Mouse (Mus musculus): ENCODE results near the gene Borcs5. TPM values are rescaled to one million over a fixed set of nuclear protein-coding genes. Genes with fewer than 3 reads are reported as not detected.
A peak's percentile ranks its signal among the peaks of the same experiment; 100 is the strongest.

Gene Borcs5
- polyA plus RNA-seq, 1 experiment = 9.2 TPM

- 94% methylated on average over 5 of the region's 5 CpGs for WGBS
- Histone ChIP-seq H3K4me1 (ENCODE audit: control insufficient read depth, insufficient read depth, insufficient read length) (no peaks in the 10 kb centered on the region), H3K36me3 (ENCODE audit: control insufficient read depth, insufficient read depth, low read length) (peaks cover 4% of the 10 kb centered on the region), H3K27ac (ENCODE audit: insufficient read depth, low read length) (no peak overlapping the region), H3K4me3 (ENCODE audit: extremely low read depth, insufficient read depth, insufficient read length) (no peak overlapping the region), H3K27me3 (ENCODE audit: control insufficient read depth, insufficient read depth, low read length) (no peaks in the 10 kb centered on the region)
- TF ChIP-seq POLR2A (IDR thresholded peaks at IDR 0.05; ENCODE audit: low read depth, low read length) (no peak), CTCF (IDR thresholded peaks at IDR 0.05; ENCODE audit: extremely low read depth, insufficient read depth, insufficient read length, insufficient replicate concordance) (no peak)
- DNase-seq (ENCODE audit: low read depth in 1 of 2, low spot score in 2 of 2) = no peak
These were observed 94.5 kb downstream of the Borcs5 start for GRCm38 (mm10) chr6:134733800-134734221.

- H3K4me3 ChIP-seq (ENCODE audit: extremely low read depth, insufficient read depth, insufficient read length) = no peak overlapping the region
- no peaks in the 10 kb centered on the region for H3K27me3 ChIP-seq (ENCODE audit: control insufficient read depth, insufficient read depth, low read length)
- WGBS = 89% methylated on average over 3 of the region's 3 CpGs
- peaks cover 6% of the 10 kb centered on the region for H3K36me3 ChIP-seq (ENCODE audit: control insufficient read depth, insufficient read depth, low read length)
- no peak for TF ChIP-seq POLR2A (IDR thresholded peaks at IDR 0.05; ENCODE audit: low read depth, low read length)
- no peak for TF ChIP-seq CTCF (IDR thresholded peaks at IDR 0.05; ENCODE audit: extremely low read depth, insufficient read depth, insufficient read length, insufficient replicate concordance)
- no peak overlapping the region for H3K27ac ChIP-seq (ENCODE audit: insufficient read depth, low read length)
- no peaks in the 10 kb centered on the region for H3K4me1 ChIP-seq (ENCODE audit: control insufficient read depth, insufficient read depth, insufficient read length)
- no peak for DNase-seq (ENCODE audit: low read depth in 1 of 2, low spot score in 2 of 2)
These were observed 97.5 kb downstream of the Borcs5 start for GRCm38 (mm10) chr6:134736853-134737252.

- H3K27me3 ChIP-seq (ENCODE audit: control insufficient read depth, insufficient read depth, low read length) = no peaks in the 10 kb centered on the region
- TF ChIP-seq POLR2A (IDR thresholded peaks at IDR 0.05; ENCODE audit: low read depth, low read length) (no peak), CTCF (IDR thresholded peaks at IDR 0.05; ENCODE audit: extremely low read depth, insufficient read depth, insufficient read length, insufficient replicate concordance) (no peak)
- H3K27ac ChIP-seq (ENCODE audit: insufficient read depth, low read length) = no peak overlapping the region
- no peaks in the 10 kb centered on the region for H3K4me1 ChIP-seq (ENCODE audit: control insufficient read depth, insufficient read depth, insufficient read length)
- H3K4me3 ChIP-seq (ENCODE audit: extremely low read depth, insufficient read depth, insufficient read length) = no peak overlapping the region
- no peak for DNase-seq (ENCODE audit: low read depth in 1 of 2, low spot score in 2 of 2)
- H3K36me3 ChIP-seq (ENCODE audit: control insufficient read depth, insufficient read depth, low read length) = peaks cover 2% of the 10 kb centered on the region; the same call in 1 of the 2 replicates
These were observed 104.3 kb downstream of the Borcs5 start for GRCm38 (mm10) chr6:134743568-134743967.

- Histone ChIP-seq H3K36me3 (ENCODE audit: control insufficient read depth, insufficient read depth, low read length) (no peaks in the 10 kb centered on the region; the same call in 1 of the 2 replicates), H3K4me3 (ENCODE audit: extremely low read depth, insufficient read depth, insufficient read length) (no peak overlapping the region), H3K27ac (ENCODE audit: insufficient read depth, low read length) (no peak overlapping the region), H3K4me1 (ENCODE audit: control insufficient read depth, insufficient read depth, insufficient read length) (no peaks in the 10 kb centered on the region), H3K27me3 (ENCODE audit: control insufficient read depth, insufficient read depth, low read length) (no peaks in the 10 kb centered on the region)
- DNase-seq (ENCODE audit: low read depth in 1 of 2, low spot score in 2 of 2) = no peak
- TF ChIP-seq POLR2A (IDR thresholded peaks at IDR 0.05; ENCODE audit: low read depth, low read length) = no peak
- TF ChIP-seq CTCF (IDR thresholded peaks at IDR 0.05; ENCODE audit: extremely low read depth, insufficient read depth, insufficient read length, insufficient replicate concordance) = no peak
- 86% methylated on average over 7 of the region's 7 CpGs for WGBS
These were observed 106.6 kb downstream of the Borcs5 start for GRCm38 (mm10) chr6:134745876-134746275.

GRCm38 (mm10) chr6:134748126-134748525 is 108.8 kb downstream of the Borcs5 start:
- Histone ChIP-seq H3K27ac (ENCODE audit: insufficient read depth, low read length) (no peak overlapping the region), H3K4me3 (ENCODE audit: extremely low read depth, insufficient read depth, insufficient read length) (no peak overlapping the region), H3K4me1 (ENCODE audit: control insufficient read depth, insufficient read depth, insufficient read length) (no peaks in the 10 kb centered on the region), H3K36me3 (ENCODE audit: control insufficient read depth, insufficient read depth, low read length) (no peaks in the 10 kb centered on the region; the same call in 1 of the 2 replicates), H3K27me3 (ENCODE audit: control insufficient read depth, insufficient read depth, low read length) (no peaks in the 10 kb centered on the region)
- TF ChIP-seq POLR2A (IDR thresholded peaks at IDR 0.05; ENCODE audit: low read depth, low read length) (no peak), CTCF (IDR thresholded peaks at IDR 0.05; ENCODE audit: extremely low read depth, insufficient read depth, insufficient read length, insufficient replicate concordance) (no peak)
- 85% methylated on average over 3 of the region's 3 CpGs for WGBS
- no peak for DNase-seq (ENCODE audit: low read depth in 1 of 2, low spot score in 2 of 2)

- TF ChIP-seq CTCF (IDR thresholded peaks at IDR 0.05; ENCODE audit: extremely low read depth, insufficient read depth, insufficient read length, insufficient replicate concordance) (no peak), POLR2A (IDR thresholded peaks at IDR 0.05; ENCODE audit: low read depth, low read length) (no peak)
- Histone ChIP-seq H3K4me1 (ENCODE audit: control insufficient read depth, insufficient read depth, insufficient read length) (no peaks in the 10 kb centered on the region), H3K4me3 (ENCODE audit: extremely low read depth, insufficient read depth, insufficient read length) (no peak overlapping the region), H3K27me3 (ENCODE audit: control insufficient read depth, insufficient read depth, low read length) (no peaks in the 10 kb centered on the region), H3K27ac (ENCODE audit: insufficient read depth, low read length) (no peak overlapping the region), H3K36me3 (ENCODE audit: control insufficient read depth, insufficient read depth, low read length) (no peaks in the 10 kb centered on the region; the same call in 1 of the 2 replicates)
- WGBS = 94% methylated on average over 4 of the region's 4 CpGs
- no peak for DNase-seq (ENCODE audit: low read depth in 1 of 2, low spot score in 2 of 2)
These were observed 111.8 kb downstream of the Borcs5 start for GRCm38 (mm10) chr6:134751087-134751486.

GRCm38 (mm10) chr6:134751883-134752647 is 112.8 kb downstream of the Borcs5 start:
- H3K27ac ChIP-seq (ENCODE audit: insufficient read depth, low read length) = no peak overlapping the region
- no peaks in the 10 kb centered on the region for H3K27me3 ChIP-seq (ENCODE audit: control insufficient read depth, insufficient read depth, low read length)
- no peak overlapping the region for H3K4me3 ChIP-seq (ENCODE audit: extremely low read depth, insufficient read depth, insufficient read length)
- DNase-seq (ENCODE audit: low read depth in 1 of 2, low spot score in 2 of 2) = peak in 1 of 2 experiments; percentile 4
- H3K4me1 ChIP-seq (ENCODE audit: control insufficient read depth, insufficient read depth, insufficient read length) = no peaks in the 10 kb centered on the region
- 61% methylated on average over 5 of the region's 5 CpGs for WGBS
- TF ChIP-seq POLR2A (IDR thresholded peaks at IDR 0.05; ENCODE audit: low read depth, low read length) (no peak), CTCF (IDR thresholded peaks at IDR 0.05; ENCODE audit: extremely low read depth, insufficient read depth, insufficient read length, insufficient replicate concordance) (no peak)
- H3K36me3 ChIP-seq (ENCODE audit: control insufficient read depth, insufficient read depth, low read length) = no peaks in the 10 kb centered on the region; the same call in 1 of the 2 replicates

All from spleen, adult 2 months (tissue).